Mouse (Mus musculus): ENCODE measurements around the gene Zcchc13.

DNA sequence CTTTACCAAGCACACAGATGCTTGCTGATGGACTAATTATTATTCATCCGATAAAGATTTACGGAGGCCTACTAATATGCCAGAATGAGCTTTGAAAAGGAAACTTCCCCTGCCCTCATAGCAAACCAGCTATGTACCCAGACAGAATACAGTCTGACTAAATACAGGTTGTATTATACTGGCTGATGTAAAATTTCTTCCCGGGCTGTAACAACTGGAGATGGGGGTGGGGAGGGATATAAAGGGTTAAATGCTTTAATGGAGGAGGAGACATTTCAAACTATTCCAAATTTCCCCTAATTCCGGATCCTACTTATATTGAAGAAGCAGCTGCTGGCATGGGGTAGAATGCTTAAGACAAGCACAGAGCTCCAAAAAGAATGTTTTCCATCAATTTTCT lies 14.9 kb upstream of the Zcchc13 start:
- TF ChIP-seq CTCF (IDR thresholded peaks at IDR 0.05; ENCODE audit: low read depth) (no peak), EP300 (IDR thresholded peaks at IDR 0.05; ENCODE audit: low read depth) (no peak)

Data from liver, embryonic 14.5 days (tissue).